8 mouse cellular contexts compared by ENCODE assay signal in genomic region chr17:35516652-35517500, GRCm38 (mm10). TPM values are rescaled to one million over a fixed set of nuclear protein-coding genes. Genes with fewer than 3 reads are reported as not detected.
DNase-seq lines count a peak whose midpoint lies in the region; ATAC-seq lines count a peak whose summit lies in the region.

Tcf19 (minus strand) TSS chr17:35516824.
Cchcr1 (plus strand) TSS chr17:35517100.

- peak; percentile 93 for DNase-seq in adrenal gland, adult 18-20 months (ENCODE audit: low spot score in 2 of 2)
- peak; percentile 99 for DNase-seq in embryo, embryonic 11 days
- peak; percentile 97 for DNase-seq in gastrocnemius, postnatal 25 days
- peak; percentile 97 for DNase-seq in intestine, embryonic 14.5 days (ENCODE audit: low spot score)
- peak; percentile 96 for DNase-seq in left cerebral cortex, postnatal 14 days (ENCODE audit: low spot score in 2 of 2)
- DNase-seq in mesoderm, embryonic 11.5 days (ENCODE audit: low read depth, low spot score) = peak; percentile 98
- DNase-seq in right cerebral cortex, postnatal 36 days (ENCODE audit: low spot score in 2 of 2) = peak; percentile 93 to 95
- DNase-seq in yolk sac, embryonic 10.5 days (ENCODE audit: low spot score) = peak; percentile 99

- peak; percentile 96 for ATAC-seq in intestine, embryonic 14.5 days (replicated peaks; ENCODE audit: low FRiP score, low TSS enrichment, low read depth)

- H3K4me2 ChIP-seq in intestine, embryonic 14.5 days (ENCODE audit: low read length) = peak within 1 kb of the TSS; percentile 83

- H3K27me3 ChIP-seq in intestine, embryonic 14.5 days (replicated peaks; ENCODE audit: control insufficient read depth, insufficient read depth, low read length) = no peaks in the 10 kb centered on the region

- peaks cover 14% of the 10 kb centered on the region for H3K36me3 ChIP-seq in intestine, embryonic 14.5 days (ENCODE audit: control insufficient read depth, insufficient read depth, low read length)

- H3K27ac ChIP-seq in intestine, embryonic 14.5 days (ENCODE audit: low read depth) = peak within 1 kb of the TSS; percentile 47; the same call in 1 of the 2 replicates

- under 1% methylated on average over 67 of the region's 67 CpGs for WGBS in intestine, embryonic 14.5 days

- peaks cover 22% of the 10 kb centered on the region; the same call in 1 of the 2 replicates for H3K4me1 ChIP-seq in intestine, embryonic 14.5 days (replicated peaks; ENCODE audit: control insufficient read depth, insufficient read depth, low read length)

- H3K9me3 ChIP-seq in intestine, embryonic 14.5 days (ENCODE audit: control insufficient read depth, low read length) = no peaks in the 10 kb centered on the region

- peak within 1 kb of the TSS; percentile 55 for H3K9ac ChIP-seq in intestine, embryonic 14.5 days (ENCODE audit: low read length)

- H3K4me3 ChIP-seq in intestine, embryonic 14.5 days (ENCODE audit: low read depth, low read length) = peak within 1 kb of the TSS; percentile 61

- intact Hi-C loops in left cerebral cortex, postnatal 14 days (cut with DNase I) = no loop called here

RNA-seq across cellular contexts. Expression of gene Tcf19, which starts in this region (rescaled TPM):
- total RNA-seq in adrenal gland, adult 18-20 months (2021) = 1 to 10 TPM; 3.0 to 3.7 TPM
- 1 to 10 TPM; 1.5 to 2.9 TPM for total RNA-seq in gastrocnemius, postnatal 25 days (2021)
- polyA plus RNA-seq in intestine, embryonic 14.5 days (2014; fragmentation: Nextera tagmentation; extraction: Ambion mirVana) = 68.7 and 79.4 TPM in 2 replicates
- total RNA-seq in left cerebral cortex, postnatal 14 days (2021) = 1 to 10 TPM; 8.6 to 9.5 TPM

RNA-seq across cellular contexts. Expression of gene Cchcr1, which starts in this region (rescaled TPM):
- 1 to 10 TPM; 6.3 to 6.7 TPM for total RNA-seq in adrenal gland, adult 18-20 months (2021)
- total RNA-seq in gastrocnemius, postnatal 25 days (2021) = 1 to 10 TPM; 2.5 to 2.7 TPM
- polyA plus RNA-seq in intestine, embryonic 14.5 days (2014; fragmentation: Nextera tagmentation; extraction: Ambion mirVana) = 13.6 and 15.9 TPM in 2 replicates
- 1 to 10 TPM; 8.1 to 9.1 TPM for total RNA-seq in left cerebral cortex, postnatal 14 days (2021)

Comparison
In these comparisons a context has a peak if more than half of its experiments do, and no peak if none do; other contexts are left out.
1. Peak in every context shown above with its lines: DNase-seq, ATAC-seq, H3K4me3 ChIP-seq and H3K27ac ChIP-seq.